29 mouse cellular contexts compared by ENCODE assay signal in the genomic region with DNA sequence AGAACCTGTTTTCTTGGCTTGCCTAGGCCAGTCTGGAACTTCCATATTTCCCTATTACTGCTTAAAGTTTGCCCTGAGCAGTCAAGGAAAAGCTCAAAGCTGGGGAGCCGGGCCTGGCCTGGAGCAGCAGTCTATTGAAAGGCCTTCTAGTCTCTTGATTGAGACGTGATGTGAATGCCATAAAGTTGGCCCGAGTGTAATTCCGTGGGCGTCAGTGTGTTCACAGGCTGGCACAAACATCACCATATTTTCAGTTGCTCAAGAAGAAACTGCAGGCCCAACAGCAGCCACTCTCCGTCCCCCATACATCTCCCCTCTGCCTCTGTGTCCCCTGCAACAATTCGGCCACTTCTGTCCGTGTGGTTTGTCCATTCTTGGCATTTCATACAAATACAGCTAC. TPM values are rescaled to one million over a fixed set of nuclear protein-coding genes. Genes with fewer than 3 reads are reported as not detected.
DNase-seq lines count a peak whose midpoint lies in the region; ATAC-seq and TF ChIP-seq lines count a peak whose summit lies in the region.
"Had no signal": no experiment of that assay in that cellular context is flagged by ENCODE, and none has a peak within 500 bp of the region (broad histone marks: within the 10 kb centered on the region; RNA-seq: fewer than 3 reads in every experiment).

No protein-coding gene starts in this region.

- peaks cover 23% of the 10 kb centered on the region; the same call in 1 of the 2 replicates for H3K36me3 ChIP-seq in midbrain, postnatal 0 days (ENCODE audit: insufficient read depth, low read length)
- H3K36me3 ChIP-seq in midbrain, embryonic 13.5 days: peaks cover 58% of the 10 kb centered on the region
- H3K36me3 ChIP-seq: embryonic facial prominence, embryonic 12.5 days; embryonic facial prominence, embryonic 15.5 days; G1E; heart, embryonic 12.5 days; heart, embryonic 15.5 days had no signal

- WGBS in midbrain, postnatal 0 days: 72% methylated on average over 8 of the region's 8 CpGs
- WGBS in midbrain, embryonic 13.5 days: 84% methylated on average over 8 of the region's 8 CpGs

- no peaks in the 10 kb centered on the region for H3K27me3 ChIP-seq in midbrain, postnatal 0 days (ENCODE audit: insufficient read depth, low read length)
- H3K27me3 ChIP-seq in midbrain, embryonic 13.5 days: no peaks in the 10 kb centered on the region
- H3K27me3 ChIP-seq: embryonic facial prominence, embryonic 12.5 days; embryonic facial prominence, embryonic 15.5 days; heart, embryonic 15.5 days; hindbrain, embryonic 13.5 days had no signal

- no peaks in the 10 kb centered on the region for H3K4me1 ChIP-seq in midbrain, postnatal 0 days (ENCODE audit: insufficient read depth, low read length)
- H3K4me1 ChIP-seq in midbrain, embryonic 13.5 days (replicated peaks): peaks cover 38% of the 10 kb centered on the region
- H3K4me1 ChIP-seq: embryonic facial prominence, embryonic 12.5 days; embryonic facial prominence, embryonic 15.5 days; heart, embryonic 12.5 days; heart, embryonic 15.5 days had no signal

- H3K4me3 ChIP-seq in midbrain, postnatal 0 days (ENCODE audit: low read depth, low read length): no peak overlapping the region
- no peak overlapping the region for H3K4me3 ChIP-seq in midbrain, embryonic 13.5 days (replicated peaks)
- H3K4me3 ChIP-seq: embryonic facial prominence, embryonic 12.5 days; embryonic facial prominence, embryonic 15.5 days; gastrocnemius, adult 2 months; heart, embryonic 12.5 days; heart, embryonic 15.5 days; hindbrain, embryonic 10.5 days; hindbrain, embryonic 13.5 days had no signal

- ATAC-seq in midbrain, postnatal 0 days (ENCODE audit: low FRiP score): peak; percentile 31; the same call in 1 of the 2 replicates
- no peak for ATAC-seq in midbrain, embryonic 13.5 days
- ATAC-seq: forebrain, embryonic 14.5 days; forebrain, postnatal 0 days; hindbrain, embryonic 16.5 days had no signal

- no peak overlapping the region for H3K27ac ChIP-seq in midbrain, postnatal 0 days (ENCODE audit: low read depth, low read length)
- no peak overlapping the region for H3K27ac ChIP-seq in midbrain, embryonic 13.5 days
- H3K27ac ChIP-seq: embryonic facial prominence, embryonic 12.5 days; embryonic facial prominence, embryonic 15.5 days; gastrocnemius, adult 2 months; heart, embryonic 15.5 days; hindbrain, embryonic 10.5 days; hindbrain, embryonic 13.5 days had no signal

- H3K9me3 ChIP-seq in midbrain, postnatal 0 days (ENCODE audit: low read length): no peaks in the 10 kb centered on the region
- H3K9me3 ChIP-seq in midbrain, embryonic 13.5 days: no peaks in the 10 kb centered on the region
- H3K9me3 ChIP-seq: embryonic facial prominence, embryonic 12.5 days; embryonic facial prominence, embryonic 15.5 days; G1E; heart, embryonic 15.5 days; hindbrain, embryonic 10.5 days; hindbrain, embryonic 13.5 days had no signal

- DNase-seq in layer of hippocampus, adult 11-12 months (ENCODE audit: low spot score): peak; percentile 28
- no peak for DNase-seq in layer of hippocampus, adult 9-10 months (ENCODE audit: low spot score)
- no peak for DNase-seq in midbrain, postnatal 0 days (ENCODE audit: low spot score)
- peak; percentile 29 for DNase-seq in brain, adult 2 months (ENCODE audit: low read depth, low spot score)
- no peak for DNase-seq in heart, adult 18-20 months
- no peak for DNase-seq in kidney, postnatal 25 days
- DNase-seq: adrenal gland, adult 2 months; adrenal gland, postnatal 14 days; B cell, adult 2 months; cerebellum, adult 11-12 months; cerebellum, adult 9-10 months; cerebellum, postnatal 25 days; forebrain, postnatal 0 days; gastrocnemius, adult 2 months; gastrocnemius, postnatal 14 days; heart, adult 11 months; heart, postnatal 10 days; heart, postnatal 36 days had no signal

- no peak overlapping the region for H3K9ac ChIP-seq in midbrain, postnatal 0 days (replicated peaks; ENCODE audit: low read length, poor library complexity, severe bottlenecking)
- H3K9ac ChIP-seq in midbrain, embryonic 13.5 days (replicated peaks): no peak overlapping the region
- H3K9ac ChIP-seq: embryonic facial prominence, embryonic 12.5 days; embryonic facial prominence, embryonic 15.5 days; forebrain, postnatal 0 days; heart, embryonic 12.5 days; heart, embryonic 15.5 days; hindbrain, embryonic 13.5 days had no signal

- no peak for TF ChIP-seq CTCF in midbrain, postnatal 0 days (IDR thresholded peaks at IDR 0.05)

- no peak overlapping the region for H3K4me2 ChIP-seq in midbrain, postnatal 0 days (ENCODE audit: low read depth, low read length, poor library complexity, severe bottlenecking)
- no peak overlapping the region for H3K4me2 ChIP-seq in midbrain, embryonic 13.5 days (replicated peaks)
- H3K4me2 ChIP-seq: embryonic facial prominence, embryonic 12.5 days; embryonic facial prominence, embryonic 15.5 days; heart, embryonic 12.5 days; heart, embryonic 15.5 days; hindbrain, embryonic 13.5 days had no signal

RNA-seq across cellular contexts. Expression of a gene that starts 10.6 kb away (rescaled TPM):
- 334 and 374 TPM in 2 replicates for total RNA-seq in midbrain, postnatal 0 days (2014; rRNA removed)
- polyA plus RNA-seq in midbrain, postnatal 0 days (2015; fragmentation: Nextera tagmentation; extraction: Ambion mirVana): 232 and 234 TPM in 2 replicates
- polyA plus RNA-seq in midbrain, embryonic 13.5 days (2015; fragmentation: Nextera tagmentation; extraction: Ambion mirVana): 195 and 200 TPM in 2 replicates
- under 1 TPM; 0.72 to 0.82 TPM for total RNA-seq in heart, adult 18-20 months (2021)
- total RNA-seq: common myeloid progenitor, adult 5-6 weeks had no signal
- polyA plus RNA-seq: G1E had no signal

RNA-seq across cellular contexts. Expression of a gene that starts 55.4 kb away (rescaled TPM):
- total RNA-seq in midbrain, postnatal 0 days (2014; rRNA removed): 8.9 and 9.4 TPM in 2 replicates
- polyA plus RNA-seq in midbrain, postnatal 0 days (2015; fragmentation: Nextera tagmentation; extraction: Ambion mirVana): 19.6 and 22.6 TPM in 2 replicates
- polyA plus RNA-seq in midbrain, embryonic 13.5 days (2015; fragmentation: Nextera tagmentation; extraction: Ambion mirVana): 120 and 122 TPM in 2 replicates
- 10 to 100 TPM; 58.6 to 66.5 TPM for total RNA-seq in heart, adult 18-20 months (2021)

Comparison
In these comparisons a context has a peak if more than half of its experiments do, and no peak if none do; other contexts are left out.
1. DNase-seq: peak in layer of hippocampus, adult 11-12 months (single experiment) and brain, adult 2 months (single experiment); none in layer of hippocampus, adult 9-10 months (single experiment), midbrain, postnatal 0 days (single experiment), heart, adult 18-20 months (0 of 2) and kidney, postnatal 25 days (0 of 2).
2. RNA of a gene that starts 10.6 kb away (total RNA-seq): 334 to 374 TPM in midbrain, postnatal 0 days; 0.72 to 0.82 TPM in heart, adult 18-20 months; every median in the first group is over 100 times any median in the second.